Mouse (Mus musculus) myocyte (in vitro differentiated cells): ENCODE results near the gene Nkx2-1. TPM values are rescaled to one million over a fixed set of nuclear protein-coding genes. Genes with fewer than 3 reads are reported as not detected.

Experiments used
- H3K27me3 ChIP-seq: one replicate; pipeline ENCODE4 v1.6.1; 2011; ENCODE audit not compliant: control insufficient read depth, insufficient read depth, insufficient read length
- H3K36me3 ChIP-seq: one replicate; pipeline ENCODE4 v1.6.1; 2011; ENCODE audit not compliant: control insufficient read depth, insufficient read depth
- H3K4me2 ChIP-seq: one replicate; pipeline ENCODE4 v1.6.1; 2011; ENCODE audit warnings: low read depth, control low read depth
- H3K4me3 ChIP-seq: one replicate; pipeline ENCODE4 v1.5.1; 2011; ENCODE audit warnings: mild to moderate bottlenecking, control low read depth, moderate library complexity
- H3K79me2 ChIP-seq: one replicate; pipeline ENCODE4 v1.6.1; 2011; ENCODE audit not compliant: control insufficient read depth, insufficient read depth
- H3ac ChIP-seq: one replicate; pipeline ENCODE4 v1.6.1; 2011; ENCODE audit not compliant: control insufficient read depth, insufficient read length
- CEBPB ChIP-seq: IDR thresholded peaks from 2 replicates; pipeline ENCODE4 v1.6.1; 2011; ENCODE audit warnings: mild to moderate bottlenecking, moderate library complexity; ENCODE audit not compliant: poor library complexity, insufficient read depth, severe bottlenecking
- E2F4 ChIP-seq: IDR thresholded peaks from one replicate; pipeline ENCODE4 v1.6.1; 2011; ENCODE audit warnings: mild to moderate bottlenecking, control low read depth, moderate library complexity; ENCODE audit not compliant: insufficient read depth
- MAX ChIP-seq: IDR thresholded peaks from one replicate; pipeline ENCODE4 v1.6.1; 2011; ENCODE audit warnings: low read depth, mild to moderate bottlenecking, control low read depth
- MYOD1 ChIP-seq, 3 experiments: IDR thresholded peaks; one replicate each; pipeline ENCODE4 v1.6.1; 2011; ENCODE audit warnings: control low read depth in 2 of 3, low read depth in 2 of 3, mild to moderate bottlenecking in 2 of 3, moderate library complexity in 1 of 3; ENCODE audit not compliant: insufficient read length in 2 of 3, control insufficient read depth in 1 of 3
- MYOG ChIP-seq, 3 experiments: IDR thresholded peaks; one replicate each; pipeline ENCODE4 v1.6.1; 2011; ENCODE audit warnings: control low read depth in 2 of 3, low read depth in 2 of 3, mild to moderate bottlenecking in 2 of 3; ENCODE audit not compliant: insufficient read length in 2 of 3, control insufficient read depth in 1 of 3, insufficient read depth in 1 of 3
- POLR2A ChIP-seq: IDR thresholded peaks from one replicate; pipeline ENCODE4 v1.6.1; 2011; ENCODE audit warnings: low read depth, mild to moderate bottlenecking, control low read depth, moderate library complexity; ENCODE audit not compliant: insufficient read length
- POLR2AphosphoS2 ChIP-seq: IDR thresholded peaks from one replicate; pipeline ENCODE4 v1.6.1; 2011; ENCODE audit warnings: low read depth, control low read depth; ENCODE audit not compliant: insufficient read length
- REST ChIP-seq: IDR thresholded peaks from one replicate; pipeline ENCODE4 v1.6.1; 2011; ENCODE audit warnings: mild to moderate bottlenecking, control low read depth, moderate library complexity; ENCODE audit not compliant: insufficient read depth, insufficient read length
- SRF ChIP-seq: IDR thresholded peaks from one replicate; pipeline ENCODE4 v1.6.1; 2011; ENCODE audit warnings: low read depth; ENCODE audit not compliant: control insufficient read depth, insufficient read length
- TCF12 ChIP-seq: IDR thresholded peaks from one replicate; pipeline ENCODE4 v1.6.1; 2011; ENCODE audit warnings: mild to moderate bottlenecking, control low read depth; ENCODE audit not compliant: poor library complexity, insufficient read depth, severe bottlenecking
- TCF3 ChIP-seq: IDR thresholded peaks from one replicate; pipeline ENCODE4 v1.6.1; 2011; ENCODE audit warnings: low read depth, control low read depth; ENCODE audit not compliant: insufficient read length
- USF1 ChIP-seq: IDR thresholded peaks from one replicate; pipeline ENCODE4 v1.6.1; 2011; ENCODE audit warnings: low read depth, mild to moderate bottlenecking, control low read depth, moderate library complexity
- polyA plus RNA-seq: library from polyadenylated mRNA; unstranded; fragments of >200 nt; fragmentation: generic; extraction: Trizol; gene quantifications from one replicate; pipeline ENCODE4 v1.2.1, GENCODE M21; 2012; ENCODE audit warnings: missing spikeins

The Nkx2-1 gene
- polyA plus RNA-seq = not detected

GRCm38 (mm10) chr12:56536884-56537265 lies at the start of gene Nkx2-1:
Gene Nkx2-1 (minus strand): TSS chr12:56536908.
- Histone ChIP-seq H3K27me3 (peaks cover 39% of the 10 kb centered on the region), H3K4me3 (no peak within 1 kb of the TSS), H3K36me3 (no peaks in the 10 kb centered on the region), H3K79me2 (no peaks in the 10 kb centered on the region), H3ac (no peak within 1 kb of the TSS), H3K4me2 (no peak within 1 kb of the TSS)
- TF ChIP-seq MYOD1 (IDR thresholded peaks at IDR 0.05; ENCODE audit: control insufficient read depth in 1 of 3, insufficient read length in 2 of 3, low read depth in 2 of 3) (no peak), E2F4 (no peak), MYOG (IDR thresholded peaks at IDR 0.05; ENCODE audit: control insufficient read depth in 1 of 3, insufficient read depth in 1 of 3, insufficient read length in 2 of 3, low read depth in 2 of 3) (no peak), POLR2AphosphoS2 (no peak), MAX (no peak), CEBPB (no peak), TCF12 (no peak), USF1 (no peak)

- H3K27me3 ChIP-seq = peaks cover 8% of the 10 kb centered on the region
- H3K36me3 ChIP-seq = no peaks in the 10 kb centered on the region
- no peak overlapping the region for H3K4me3 ChIP-seq
- H3ac ChIP-seq = no peak overlapping the region
- TF ChIP-seq TCF3 = no peak
- no peak for TF ChIP-seq E2F4
- no peak for TF ChIP-seq TCF12
- TF ChIP-seq REST = no peak
- no peak for TF ChIP-seq POLR2AphosphoS2
- TF ChIP-seq POLR2A = no peak
- no peak for TF ChIP-seq MYOG (IDR thresholded peaks at IDR 0.05; ENCODE audit: control insufficient read depth in 1 of 3, insufficient read depth in 1 of 3, insufficient read length in 2 of 3, low read depth in 2 of 3)
- H3K4me2 ChIP-seq = no peak overlapping the region
- no peaks in the 10 kb centered on the region for H3K79me2 ChIP-seq
Observed at GRCm38 (mm10) chr12:56541068-56541467, 4.4 kb upstream of the Nkx2-1 start.

- TF ChIP-seq REST (no peak), E2F4 (no peak), MYOG (IDR thresholded peaks at IDR 0.05; ENCODE audit: control insufficient read depth in 1 of 3, insufficient read depth in 1 of 3, insufficient read length in 2 of 3, low read depth in 2 of 3) (no peak), TCF12 (no peak), CEBPB (no peak), POLR2A (no peak), TCF3 (no peak)
- Histone ChIP-seq H3ac (no peak overlapping the region), H3K27me3 (peaks cover 13% of the 10 kb centered on the region), H3K4me2 (no peak overlapping the region), H3K4me3 (no peak overlapping the region), H3K79me2 (no peaks in the 10 kb centered on the region), H3K36me3 (no peaks in the 10 kb centered on the region)
Observed at GRCm38 (mm10) chr12:56540591-56540990, 3.9 kb upstream of the Nkx2-1 start.

GRCm38 (mm10) chr12:56538601-56539000 lies 1.9 kb upstream of the Nkx2-1 start:
- TF ChIP-seq MYOG (IDR thresholded peaks at IDR 0.05; ENCODE audit: control insufficient read depth in 1 of 3, insufficient read depth in 1 of 3, insufficient read length in 2 of 3, low read depth in 2 of 3) (no peak), POLR2AphosphoS2 (no peak), REST (no peak), TCF3 (no peak), MAX (no peak), MYOD1 (IDR thresholded peaks at IDR 0.05; ENCODE audit: control insufficient read depth in 1 of 3, insufficient read length in 2 of 3, low read depth in 2 of 3) (no peak), POLR2A (no peak), SRF (no peak), CEBPB (no peak), E2F4 (no peak), TCF12 (no peak), USF1 (no peak)
- Histone ChIP-seq H3K27me3 (peaks cover 29% of the 10 kb centered on the region), H3K4me3 (no peak overlapping the region), H3ac (no peak overlapping the region), H3K36me3 (no peaks in the 10 kb centered on the region), H3K4me2 (no peak overlapping the region), H3K79me2 (no peaks in the 10 kb centered on the region)

- Histone ChIP-seq H3K4me2 (no peak overlapping the region), H3K79me2 (no peaks in the 10 kb centered on the region), H3K27me3 (peaks cover 36% of the 10 kb centered on the region), H3K4me3 (no peak overlapping the region), H3ac (no peak overlapping the region), H3K36me3 (no peaks in the 10 kb centered on the region)
- TF ChIP-seq TCF12 = no peak
Observed at GRCm38 (mm10) chr12:56537931-56538330, 1.2 kb upstream of the Nkx2-1 start.

GRCm38 (mm10) chr12:56537342-56537741 lies 634 bp upstream of the Nkx2-1 start:
- H3K27me3 ChIP-seq = peaks cover 39% of the 10 kb centered on the region
- H3K36me3 ChIP-seq = no peaks in the 10 kb centered on the region

More at GRCm38 (mm10) chr12:56537342-56537741, 634 bp upstream of the Nkx2-1 start:
- no peak overlapping the region for H3K4me3 ChIP-seq
- no peak for TF ChIP-seq TCF3
- TF ChIP-seq MYOD1 (IDR thresholded peaks at IDR 0.05; ENCODE audit: control insufficient read depth in 1 of 3, insufficient read length in 2 of 3, low read depth in 2 of 3) = no peak
- no peak for TF ChIP-seq TCF12
- TF ChIP-seq CEBPB = no peak
- TF ChIP-seq MAX = no peak
- no peak for TF ChIP-seq REST
- TF ChIP-seq POLR2A = no peak
- TF ChIP-seq E2F4 = no peak
- TF ChIP-seq MYOG (IDR thresholded peaks at IDR 0.05; ENCODE audit: control insufficient read depth in 1 of 3, insufficient read depth in 1 of 3, insufficient read length in 2 of 3, low read depth in 2 of 3) = no peak
- no peak for TF ChIP-seq SRF
- TF ChIP-seq POLR2AphosphoS2 = no peak
- TF ChIP-seq USF1 = no peak
- no peak overlapping the region for H3K4me2 ChIP-seq
- no peaks in the 10 kb centered on the region for H3K79me2 ChIP-seq
- H3ac ChIP-seq = no peak overlapping the region
